Mouse (Mus musculus) natural killer cell, adult 2 months (primary cell): ENCODE data around the gene Kdelr3.

Experiments used
- DNase-seq, 2 experiments: peaks; one replicate each; pipeline ENCODE4 v3.0.0; 2022; ENCODE audit warnings: low spot score in 2 of 2

The Kdelr3 gene

GRCm38 (mm10) chr15:79511553-79512320, 4.5 kb upstream of the Kdelr3 start:
- no peak for DNase-seq

DNA sequence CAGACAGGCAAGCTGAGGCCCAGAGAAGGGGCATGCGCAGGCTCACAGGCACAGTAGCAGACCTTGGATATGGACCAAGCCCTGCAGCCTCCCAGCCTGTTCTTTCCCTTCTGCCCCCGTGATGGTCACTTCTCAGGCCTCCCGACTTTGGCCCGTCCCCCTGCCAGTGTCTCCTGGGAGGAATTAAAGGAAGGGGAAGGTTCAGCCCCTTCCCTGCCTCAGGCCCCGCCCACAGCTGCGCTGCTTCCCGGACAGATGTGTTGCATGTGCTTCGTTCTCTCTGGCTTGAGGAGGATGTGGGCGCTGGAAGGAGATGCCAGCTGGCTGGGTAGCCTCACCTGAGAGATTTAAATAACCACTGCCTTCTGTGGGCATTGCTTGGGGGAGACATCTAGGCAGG, 2.3 kb upstream of the Kdelr3 start:
- DNase-seq, result no peak

DNA sequence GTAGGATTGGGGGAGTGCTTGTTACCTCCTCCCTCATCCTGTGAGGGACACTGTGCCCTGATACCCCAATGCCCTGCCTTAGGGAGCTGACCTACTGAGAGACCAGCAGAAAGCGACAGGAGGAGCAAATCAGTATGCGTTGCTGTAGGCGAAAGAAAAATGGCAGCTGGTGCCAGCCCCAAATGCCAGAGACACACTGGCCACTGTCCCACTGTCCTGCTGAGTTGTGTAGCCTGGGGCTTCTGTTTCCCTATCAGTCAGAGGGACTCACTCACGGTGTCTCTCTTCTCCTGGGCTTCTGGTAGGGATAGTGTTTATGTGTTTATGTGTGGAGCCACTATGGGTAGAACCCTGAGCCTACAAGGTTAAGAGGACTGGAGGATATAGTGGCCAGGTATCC, 1.5 kb downstream of the Kdelr3 start:
- DNase-seq, result no peak

DNA sequence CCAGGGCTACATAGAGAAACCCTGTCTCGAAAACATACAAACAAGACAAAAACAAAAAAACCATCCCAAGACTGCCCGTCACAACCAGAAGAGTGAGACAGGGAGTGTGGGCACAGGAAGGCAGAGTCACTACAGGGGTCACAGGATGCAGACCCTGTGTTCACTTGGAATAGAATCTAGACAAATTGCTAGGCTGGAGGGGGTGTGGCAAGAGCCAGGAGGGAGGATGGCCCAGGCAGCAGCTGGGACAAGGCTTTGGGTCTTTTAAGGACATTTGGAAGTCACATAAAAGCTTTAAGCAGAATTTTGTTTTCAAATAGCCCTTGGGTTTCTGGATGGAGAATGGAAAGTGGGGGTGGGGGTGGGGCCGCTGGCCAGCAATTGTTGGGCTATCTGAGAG, 2.4 kb downstream of the Kdelr3 start:
- DNase-seq, result no peak

DNA sequence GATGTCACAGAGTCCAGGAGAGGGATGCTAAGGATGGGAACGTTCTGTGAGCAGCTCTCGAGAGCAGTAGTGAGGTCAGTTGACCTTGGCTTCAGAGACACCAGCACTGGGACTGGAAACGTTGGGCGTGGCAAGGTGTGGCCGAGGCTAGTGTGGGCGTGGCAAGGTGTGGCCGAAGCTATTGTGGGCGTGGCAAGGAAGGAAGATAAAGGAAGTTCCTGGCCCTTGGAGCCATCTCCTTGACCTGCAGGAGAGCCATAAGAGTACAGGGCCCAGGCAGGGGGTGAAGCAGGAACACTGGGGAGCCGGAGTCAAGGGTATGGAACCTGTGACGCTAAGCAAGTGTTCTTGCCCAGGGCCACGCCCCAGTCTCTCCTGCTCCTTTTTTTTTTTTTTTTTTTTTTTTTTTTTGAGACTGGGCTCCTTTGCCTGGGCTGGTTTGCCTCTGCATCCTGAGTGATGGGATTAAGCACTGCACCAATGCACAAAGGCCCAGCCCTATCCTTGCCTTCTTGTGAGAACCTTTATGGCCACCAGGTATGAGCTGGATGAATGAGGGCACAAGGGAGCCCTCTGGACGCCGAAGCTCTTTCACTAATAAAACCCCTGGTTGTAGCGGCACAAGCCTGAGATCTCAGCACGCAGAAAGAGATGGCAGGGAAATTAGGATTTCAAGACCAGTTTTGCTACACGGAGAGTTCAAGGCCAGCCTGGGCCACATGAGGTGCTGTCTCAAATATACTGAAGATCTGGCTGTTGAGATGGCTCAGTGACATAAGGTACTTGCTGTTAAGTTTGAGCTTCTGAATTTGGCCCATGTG, 3.4 kb downstream of the Kdelr3 start:
- no peak for DNase-seq

GRCm38 (mm10) chr15:79525564-79525963, 9.4 kb downstream of the Kdelr3 start:
- DNase-seq, result no peak

GRCm38 (mm10) chr15:79525979-79526768, 10.0 kb downstream of the Kdelr3 start:
- DNase-seq, result no peak

DNA sequence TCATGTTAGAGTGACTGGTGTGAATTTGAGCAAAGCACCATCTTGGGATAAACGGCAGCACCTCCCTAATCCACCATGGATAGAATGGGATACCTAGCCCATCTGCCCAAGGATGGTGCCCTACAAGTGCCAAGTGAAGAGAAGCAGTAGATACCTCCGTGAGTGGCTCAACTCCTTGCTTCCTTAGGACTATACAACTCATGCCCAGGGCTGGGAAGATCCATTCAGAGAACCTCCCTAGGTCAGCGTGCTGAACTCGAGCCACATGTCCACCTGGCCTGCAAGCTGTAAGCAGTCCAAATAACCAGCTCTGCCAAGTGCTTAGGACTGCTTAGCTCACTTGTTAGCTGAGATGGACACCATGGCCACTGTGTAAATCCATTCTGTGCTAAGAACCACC, 11.0 kb downstream of the Kdelr3 start:
- no peak for DNase-seq

DNA sequence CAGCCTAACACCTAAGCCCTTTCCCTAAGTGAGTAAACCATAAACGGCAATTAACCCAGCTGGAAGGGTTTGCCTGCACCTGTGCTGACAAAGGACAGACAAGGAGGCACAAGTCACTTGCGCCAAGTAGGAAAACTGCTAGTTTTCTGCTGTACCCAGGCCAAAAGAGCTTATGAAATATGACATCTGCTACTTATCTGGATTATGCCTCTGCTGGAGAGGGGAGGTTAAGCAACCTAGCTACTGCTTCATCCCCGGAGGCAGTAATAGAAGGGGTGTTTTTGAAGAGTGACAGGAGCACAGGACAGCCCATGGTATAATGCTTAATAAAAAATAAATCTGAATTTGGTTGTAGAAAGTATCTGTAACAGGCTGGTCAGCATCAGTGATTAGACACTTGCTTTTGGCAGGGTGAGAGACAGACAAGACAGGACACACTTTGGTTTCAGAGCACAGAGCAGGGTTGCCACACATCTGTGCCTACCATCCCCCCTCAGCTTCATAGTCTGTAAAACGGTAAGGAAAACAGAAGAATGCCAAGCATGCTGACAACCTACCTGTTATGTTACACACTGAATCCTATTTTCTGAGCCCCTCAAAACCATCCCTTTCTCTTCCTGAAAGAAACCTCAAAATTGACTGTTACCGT, 11.9 kb downstream of the Kdelr3 start:
- DNase-seq, result no peak

DNA sequence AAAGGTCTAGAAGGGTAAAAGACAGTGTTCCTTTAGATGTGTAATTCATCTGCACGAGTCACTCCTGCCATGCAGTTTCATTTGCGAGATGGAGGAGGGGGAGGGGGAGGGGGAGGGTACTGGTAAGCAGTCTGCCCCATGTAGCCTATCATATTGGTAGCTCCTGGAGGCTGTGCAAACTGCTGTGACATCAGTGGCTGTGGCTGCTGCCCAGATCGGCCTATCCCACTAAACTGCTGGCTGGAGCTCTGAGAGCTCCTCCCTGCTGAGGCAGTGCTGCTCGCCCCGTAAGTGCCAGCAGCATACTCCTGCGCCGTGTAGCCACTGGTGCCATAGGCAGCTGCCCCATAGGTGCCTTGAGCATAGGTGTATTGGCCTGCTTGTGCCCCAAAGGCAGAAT, 13.7 kb downstream of the Kdelr3 start:
- DNase-seq, result no peak

- no peak for DNase-seq
Measured at GRCm38 (mm10) chr15:79533796-79534195, 17.6 kb downstream of the Kdelr3 start.

DNA sequence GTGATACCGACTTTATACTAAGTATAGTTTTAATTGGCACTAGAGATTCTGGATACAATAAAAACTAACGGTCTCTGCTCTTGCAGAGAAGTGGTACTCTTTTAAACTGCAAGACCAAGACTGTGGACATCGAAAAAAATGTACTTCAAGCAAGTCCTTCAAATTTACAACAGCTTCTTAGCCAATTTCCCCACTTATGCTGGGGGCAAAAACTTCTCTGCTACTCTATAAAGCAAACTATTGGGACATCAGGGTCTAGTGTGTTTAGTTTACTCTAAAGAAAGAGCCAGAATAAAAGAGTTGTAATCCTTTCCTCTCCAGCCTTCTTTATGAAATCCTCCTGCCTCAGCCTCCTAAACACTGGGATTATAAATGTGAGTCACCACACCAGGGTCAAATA, 27.8 kb downstream of the Kdelr3 start:
- no peak for DNase-seq

DNA sequence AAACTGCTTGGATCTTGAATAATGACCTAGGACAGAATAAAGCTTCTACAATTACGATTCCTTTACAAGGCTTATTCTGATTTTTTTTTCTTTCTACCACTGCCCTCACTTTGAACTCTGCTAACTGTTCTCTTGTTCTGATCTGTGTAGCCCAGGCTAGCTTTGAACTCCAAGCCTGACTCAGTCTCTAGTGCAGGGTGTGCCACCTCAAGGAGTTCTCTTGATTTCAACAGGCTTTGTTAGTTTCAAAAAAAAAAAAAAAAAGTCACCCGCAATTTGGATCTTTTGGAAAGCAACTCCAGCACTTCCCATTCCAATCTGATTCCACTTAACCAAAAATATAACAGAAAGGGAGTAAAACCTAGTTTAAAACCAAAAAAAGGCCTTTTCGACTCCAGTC, 29.3 kb downstream of the Kdelr3 start:
- DNase-seq, result no peak

DNA sequence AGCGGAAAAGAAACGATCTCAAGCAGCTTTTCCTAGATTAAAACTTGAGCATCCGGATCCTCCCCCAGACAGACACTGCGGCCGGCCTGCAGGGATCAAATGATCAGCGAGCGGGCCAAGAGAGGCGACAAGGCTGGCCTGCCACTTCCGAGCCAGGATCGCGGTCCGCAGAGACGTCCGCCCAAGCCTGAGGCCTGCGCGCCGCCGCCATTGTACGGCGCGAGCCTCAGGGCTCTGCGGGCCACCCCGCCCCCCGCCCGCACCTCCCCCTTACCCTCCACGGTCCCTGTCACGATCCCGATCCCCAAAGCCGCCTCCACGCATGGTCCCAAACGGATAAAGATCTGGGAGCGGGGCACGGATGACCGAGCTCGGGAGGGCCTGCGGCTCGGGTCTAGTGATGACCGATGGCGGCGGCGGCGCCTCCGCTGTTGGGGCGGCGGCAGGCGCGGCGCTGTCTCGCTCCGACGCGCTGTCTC, 29.7 kb downstream of the Kdelr3 start:
- DNase-seq, result peak; percentile 72 to 76

- DNase-seq, result peak; percentile 97 to 98
Measured at GRCm38 (mm10) chr15:79546410-79547288, 30.4 kb downstream of the Kdelr3 start, which contains the start of gene Ddx17. Ddx17 (minus strand) TSS chr15:79546741.

DNA sequence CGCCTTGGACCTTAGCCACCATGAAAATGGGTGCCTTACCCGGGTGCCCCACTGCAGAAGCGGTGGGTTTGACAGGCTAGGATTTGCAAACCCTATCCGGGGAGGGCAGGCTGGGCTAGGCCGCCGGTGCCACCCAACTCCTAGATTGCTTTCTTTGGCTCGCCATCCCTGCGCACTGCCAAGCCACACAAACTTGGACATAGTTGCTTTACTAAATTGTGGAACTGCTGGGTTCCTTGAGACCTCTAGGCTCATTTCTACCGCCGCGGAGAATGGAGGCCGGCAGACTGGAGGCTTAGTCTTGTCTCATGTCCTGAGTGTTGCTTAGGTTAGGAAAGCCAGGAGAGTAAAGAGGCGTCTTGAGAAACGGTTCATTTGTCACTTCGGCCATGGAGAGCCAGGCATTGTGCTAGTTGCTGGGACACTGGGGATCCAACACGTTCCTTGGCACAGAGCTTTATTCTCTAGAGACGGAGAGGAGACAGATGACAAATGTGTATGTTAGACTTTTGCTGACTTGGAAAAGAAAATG, 31.1 kb downstream of the Kdelr3 start:
- DNase-seq, result no peak

- DNase-seq, result no peak
Measured at GRCm38 (mm10) chr15:79548226-79548625, 32.0 kb downstream of the Kdelr3 start.

GRCm38 (mm10) chr15:79552566-79552965, 36.4 kb downstream of the Kdelr3 start:
- DNase-seq, result no peak

GRCm38 (mm10) chr15:79559649-79560048, 43.4 kb downstream of the Kdelr3 start:
- DNase-seq, result no peak

DNA sequence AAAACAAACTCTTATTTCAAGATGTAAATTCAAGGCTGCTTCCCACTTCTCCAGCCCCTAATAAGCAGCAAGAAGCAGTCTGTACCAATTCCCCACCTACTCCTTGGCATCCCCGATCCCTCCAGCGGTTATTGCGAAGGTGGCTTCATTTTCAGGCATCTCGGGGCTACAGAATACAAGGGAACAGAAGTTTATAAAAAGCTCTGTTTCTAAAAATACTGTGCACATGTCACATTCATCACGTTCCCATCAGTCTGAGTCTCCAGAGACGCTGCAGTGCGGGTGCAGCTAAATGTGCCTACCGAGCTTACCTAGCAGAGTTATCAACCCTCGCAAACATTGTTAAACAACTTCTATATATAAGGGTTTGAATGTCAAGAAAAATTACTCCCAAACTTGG, 46.2 kb downstream of the Kdelr3 start:
- DNase-seq, result no peak
